Mouse (Mus musculus): ENCODE measurements around the gene Tmc6. TPM values are rescaled to one million over a fixed set of nuclear protein-coding genes. Genes with fewer than 3 reads are reported as not detected.

The Tmc6 gene
- total and polyA plus RNA-seq, 3 experiments, result 16.8 to 28.4 (median 26.8) TPM

- in situ Hi-C loops (cut with MboI; ENCODE audit: low pct_ligation_motif_present, low pct_unique_long_range_greater_than_20kb, low sequenced_read_pairs) (loop anchor here (5.0 to 10.0 kb wide), 3 partner anchors 37 to 354 kb away; no protein-coding TSS in a partner anchor), dilution Hi-C loops (cut with MboI; ENCODE audit: extremely low pct_ligation_motif_present, extremely low pct_unique_long_range_greater_than_20kb, low sequenced_read_pairs) (no loop called here)
- peak overlapping the region; percentile 57 for H3K9ac ChIP-seq (ENCODE audit: insufficient read depth, low read depth)
- H3K9me3 ChIP-seq (replicated peaks; ENCODE audit: low read length), result no peaks in the 10 kb centered on the region
- H3K4me2 ChIP-seq (ENCODE audit: insufficient read depth, low read depth, poor library complexity, severe bottlenecking), result peak overlapping the region; percentile 89
- 0 out of 2 replicates have a peak, but pooled peaks have one; percentile 27 for TF ChIP-seq MAX (IDR thresholded peaks at IDR 0.05; ENCODE audit: low read length)
- no peak for TF ChIP-seq HCFC1 (IDR thresholded peaks at IDR 0.05; ENCODE audit: low read depth, low read length)
- no peak for TF ChIP-seq USF2 (conservative IDR thresholded peaks at IDR 0.05; ENCODE audit: low read depth, low read length)
- H3K36me3 ChIP-seq (replicated peaks in 1 of 2; ENCODE audit: control insufficient read depth in 1 of 2, insufficient read depth in 1 of 2, low read length in 1 of 2), result peaks cover 0 to 12% of the 10 kb centered on the region in 2 experiments
- peaks cover 11 to 43% of the 10 kb centered on the region in 2 experiments for H3K4me1 ChIP-seq (ENCODE audit: control insufficient read depth in 1 of 2, insufficient read depth in 2 of 2)
- peaks cover 33% of the 10 kb centered on the region for H3K79me2 ChIP-seq (replicated peaks; ENCODE audit: control insufficient read depth, extremely low read depth, insufficient read depth, poor library complexity, severe bottlenecking)
- DNase-seq (ENCODE audit: extremely low read depth), result peak; percentile 38
- peak overlapping the region; percentile 89 for H3K27ac ChIP-seq (ENCODE audit: insufficient read depth, low read depth)
- peak overlapping the region; percentile 29 to 77 (median 65) for H3K4me3 ChIP-seq (replicated peaks in 1 of 3; ENCODE audit: low read depth in 2 of 3, low read length in 2 of 3, poor library complexity in 1 of 3)
- no peaks in the 10 kb centered on the region for H3K27me3 ChIP-seq (replicated peaks)
Observed at GRCm38 (mm10) chr11:117828888-117829604, 47.0 kb upstream of the Tmc6 start.

- Histone ChIP-seq H3K4me3 (replicated peaks in 1 of 3; ENCODE audit: low read depth in 2 of 3, low read length in 2 of 3, poor library complexity in 1 of 3) (peak overlapping the region; percentile 64 to 77 (median 65)), H3K27ac (ENCODE audit: insufficient read depth, low read depth) (peak overlapping the region; percentile 94), H3K9ac (ENCODE audit: insufficient read depth, low read depth) (peak overlapping the region; percentile 85), H3K27me3 (replicated peaks) (no peaks in the 10 kb centered on the region), H3K79me2 (replicated peaks; ENCODE audit: control insufficient read depth, extremely low read depth, insufficient read depth, poor library complexity, severe bottlenecking) (peaks cover 39% of the 10 kb centered on the region), H3K4me1 (ENCODE audit: control insufficient read depth in 1 of 2, insufficient read depth in 2 of 2) (peaks cover 11 to 51% of the 10 kb centered on the region in 2 experiments), H3K9me3 (replicated peaks; ENCODE audit: low read length) (no peaks in the 10 kb centered on the region), H3K36me3 (replicated peaks in 1 of 2; ENCODE audit: control insufficient read depth in 1 of 2, insufficient read depth in 1 of 2, low read length in 1 of 2) (peaks cover 4 to 18% of the 10 kb centered on the region in 2 experiments), H3K4me2 (ENCODE audit: insufficient read depth, low read depth, poor library complexity, severe bottlenecking) (peak overlapping the region; percentile 89)
- dilution Hi-C loops (cut with MboI; ENCODE audit: extremely low pct_ligation_motif_present, extremely low pct_unique_long_range_greater_than_20kb, low sequenced_read_pairs), result no loop called here
- peak; percentile 95 for DNase-seq (ENCODE audit: extremely low read depth)
- in situ Hi-C loops (cut with MboI; ENCODE audit: low pct_ligation_motif_present, low pct_unique_long_range_greater_than_20kb, low sequenced_read_pairs), result loop anchor here (5.0 to 10.0 kb wide), 3 partner anchors 36 to 354 kb away; no protein-coding TSS in a partner anchor
- TF ChIP-seq EP300 (IDR thresholded peaks at IDR 0.05; ENCODE audit: low read length), result peak; percentile 91
- TF ChIP-seq ELF1 (IDR thresholded peaks at IDR 0.05; ENCODE audit: low read depth, low read length), result no peak
- TF ChIP-seq USF2 (conservative IDR thresholded peaks at IDR 0.05; ENCODE audit: low read depth, low read length), result no peak
- TF ChIP-seq ZKSCAN1 (IDR thresholded peaks at IDR 0.05; ENCODE audit: borderline replicate concordance, low read depth, low read length), result no peak
- 0 out of 2 replicates have a peak, but pooled peaks have one; percentile 18 for TF ChIP-seq POLR2AphosphoS2 (IDR thresholded peaks at IDR 0.05; ENCODE audit: low read depth, low read length)
- TF ChIP-seq TBP (conservative IDR thresholded peaks at IDR 0.05; ENCODE audit: low read depth, low read length), result peak; percentile 86
- peak; percentile 75; the same call in 1 of the 2 replicates for TF ChIP-seq RCOR1 (conservative IDR thresholded peaks at IDR 0.05; ENCODE audit: low read depth, low read length)
- TF ChIP-seq PAX5 (IDR thresholded peaks at IDR 0.05; ENCODE audit: low read length), result no peak
- peak; percentile 80 for TF ChIP-seq POLR2A (IDR thresholded peaks at IDR 0.05; ENCODE audit: low read depth, low read length)
- no peak for TF ChIP-seq CTCF (conservative IDR thresholded peaks at IDR 0.05 in 1 of 2, IDR thresholded peaks at IDR 0.05 in 1 of 2; ENCODE audit: low read depth in 2 of 2, low read length in 2 of 2)
- peak; percentile 55; the same call in 1 of the 2 replicates for TF ChIP-seq HCFC1 (IDR thresholded peaks at IDR 0.05; ENCODE audit: low read depth, low read length)
- TF ChIP-seq GABPA (IDR thresholded peaks at IDR 0.05; ENCODE audit: insufficient replicate concordance, low read depth, low read length), result no peak
- peak; percentile 63 for TF ChIP-seq MYC (IDR thresholded peaks at IDR 0.05; ENCODE audit: low read depth, low read length)
- TF ChIP-seq NELFE (IDR thresholded peaks at IDR 0.05; ENCODE audit: low read depth, low read length), result peak; percentile 56; the same call in 1 of the 2 replicates
- TF ChIP-seq MXI1 (IDR thresholded peaks at IDR 0.05; ENCODE audit: low read depth, low read length), result peak; percentile 55
- TF ChIP-seq NRF1 (IDR thresholded peaks at IDR 0.05; ENCODE audit: low read depth, low read length), result peak; percentile 11; the same call in 1 of the 2 replicates
- peak; percentile 58 for TF ChIP-seq JUN (IDR thresholded peaks at IDR 0.05; ENCODE audit: insufficient read depth, low read depth, low read length)
- TF ChIP-seq MEF2A (IDR thresholded peaks at IDR 0.05; ENCODE audit: borderline replicate concordance, low read depth, low read length), result peak; percentile 92
- peak; percentile 66; the same call in 1 of the 2 replicates for TF ChIP-seq JUND (conservative IDR thresholded peaks at IDR 0.05; ENCODE audit: low read depth, low read length)
- TF ChIP-seq SMC3 (IDR thresholded peaks at IDR 0.05; ENCODE audit: low read depth, low read length), result no peak
- no peak for TF ChIP-seq MAZ (IDR thresholded peaks at IDR 0.05; ENCODE audit: low read depth, low read length)
- no peak for TF ChIP-seq E2F4 (IDR thresholded peaks at IDR 0.05; ENCODE audit: insufficient replicate concordance, low read depth, low read length)
- peak; percentile 56 for TF ChIP-seq MAX (IDR thresholded peaks at IDR 0.05; ENCODE audit: low read length)
- TF ChIP-seq USF1 (IDR thresholded peaks at IDR 0.05; ENCODE audit: low read depth, low read length), result no peak
- peak; percentile 53; the same call in 1 of the 2 replicates for TF ChIP-seq ZMIZ1 (IDR thresholded peaks at IDR 0.05; ENCODE audit: low read depth, low read length)
- TF ChIP-seq CHD2 (IDR thresholded peaks at IDR 0.05; ENCODE audit: low read length), result peak; percentile 71
- peak; percentile 81 for TF ChIP-seq BHLHE40 (IDR thresholded peaks at IDR 0.05; ENCODE audit: low read depth, low read length)
- peak; percentile 95 for TF ChIP-seq IRF4 (IDR thresholded peaks at IDR 0.05; ENCODE audit: low read depth, low read length)
Observed at GRCm38 (mm10) chr11:117828149-117828887, 46.3 kb upstream of the Tmc6 start.

Measured in CH12.LX (cell line).